Mouse (Mus musculus) embryonic facial prominence, embryonic 15.5 days (tissue): Measurements from ENCODE around the gene Chn1. TPM values are rescaled to one million over a fixed set of nuclear protein-coding genes. Genes with fewer than 3 reads are reported as not detected.

ENCODE experiments used
- ATAC-seq: fragments of 200-750 bp; cut with Nextera tagmentation; 2 replicates; pipeline ENCODE4 v1.8.0; 2017; ENCODE audit warnings: low read depth, moderate TSS enrichment; ENCODE audit not compliant: insufficient number of reproducible peaks, low FRiP score, low TSS enrichment
- H3K27ac ChIP-seq: fragments of 300-500 bp; sonication (generic); replicated peaks from 2 replicates; pipeline ENCODE4 v1.5.1; 2015; ENCODE audit warnings: mild to moderate bottlenecking, inconsistent platforms
- H3K27me3 ChIP-seq: fragments of 300-500 bp; sonication (generic); 2 replicates; pipeline ENCODE4 v1.6.1; 2015; ENCODE audit warnings: inconsistent platforms
- H3K36me3 ChIP-seq: fragments of 300-500 bp; sonication (generic); 2 replicates; pipeline ENCODE4 v1.6.1; 2015; ENCODE audit warnings: mild to moderate bottlenecking, inconsistent platforms
- H3K4me1 ChIP-seq: fragments of 300-500 bp; sonication (generic); 2 replicates; pipeline ENCODE4 v1.6.1; 2015; ENCODE audit warnings: inconsistent platforms
- H3K4me2 ChIP-seq: fragments of 300-500 bp; sonication (generic); replicated peaks from 2 replicates; pipeline ENCODE4 v1.6.1; 2015; ENCODE audit warnings: mild to moderate bottlenecking, inconsistent platforms
- H3K4me3 ChIP-seq: fragments of 300-500 bp; sonication (generic); replicated peaks from 2 replicates; pipeline ENCODE4 v1.5.1; 2015; ENCODE audit warnings: mild to moderate bottlenecking, inconsistent platforms
- H3K9ac ChIP-seq: fragments of 300-500 bp; sonication (generic); 2 replicates; pipeline ENCODE4 v1.6.1; 2015; ENCODE audit warnings: inconsistent platforms
- H3K9me3 ChIP-seq: fragments of 300-500 bp; sonication (generic); replicated peaks from 2 replicates; pipeline ENCODE4 v1.6.1; 2016; ENCODE audit warnings: inconsistent platforms
- WGBS: fragments of 180-500 bp; shearing (Covaris S2); methylation state at CpG from one replicate; pipeline ENCODE4 v1.1.7; 2015; 5-methylcytosine and 5-hydroxymethylcytosine counted together
- polyA plus RNA-seq: library from polyadenylated mRNA; unstranded; fragments of >200 nt; fragmentation: Nextera tagmentation; extraction: Ambion mirVana; gene quantifications from 2 replicates; pipeline ENCODE4 v1.2.1, GENCODE M21; 2015

Gene Chn1
- polyA plus RNA-seq, 1 experiment from 2014 or later, result 25.2 TPM

DNA sequence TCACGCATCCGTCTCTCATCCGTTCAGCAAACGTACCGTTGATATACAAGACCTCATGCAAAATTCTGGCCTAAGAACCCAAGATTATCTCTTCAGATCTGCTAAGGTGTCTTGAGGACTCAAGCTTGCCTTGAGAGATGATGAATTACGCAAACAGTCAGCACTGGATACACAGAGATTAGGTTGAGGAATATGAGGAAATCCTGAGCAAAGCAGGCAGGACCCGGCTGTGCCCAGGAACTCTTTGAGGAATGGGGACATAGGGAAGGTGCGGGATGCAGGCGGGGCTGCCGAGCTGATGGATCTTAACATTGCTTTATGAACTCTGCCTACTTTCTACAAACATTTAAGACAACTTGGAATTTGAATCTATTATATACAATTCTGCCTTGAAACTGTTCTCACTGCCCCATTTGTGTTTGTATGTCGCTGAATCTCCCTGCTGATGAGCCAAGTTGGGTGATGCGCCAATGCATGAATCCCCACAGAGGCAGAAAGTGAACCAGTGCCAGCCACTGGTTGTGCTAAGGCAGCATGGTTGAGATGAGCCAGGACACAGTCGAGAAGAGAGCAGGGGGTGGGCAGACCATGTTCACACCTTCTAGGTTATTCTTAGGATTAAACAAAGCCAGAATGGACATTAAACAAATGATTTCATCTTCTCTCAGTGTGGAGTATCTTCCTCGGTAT is 5.3 kb upstream of the Chn1 start:
- H3K4me2 ChIP-seq, result no peak overlapping the region
- no peak overlapping the region for H3K27ac ChIP-seq
- H3K27me3 ChIP-seq, result peaks cover 4% of the 10 kb centered on the region; the same call in 1 of the 2 replicates
- no peaks in the 10 kb centered on the region for H3K36me3 ChIP-seq
- no peak overlapping the region for H3K4me3 ChIP-seq
- 0 out of 2 replicates have a peak, but pooled peaks cover 3% of the 10 kb centered on the region for H3K4me1 ChIP-seq
- 71% methylated on average over 14 of the region's 14 CpGs for WGBS
- ATAC-seq, result no peak
- H3K9me3 ChIP-seq, result no peaks in the 10 kb centered on the region
- no peak overlapping the region for H3K9ac ChIP-seq

DNA sequence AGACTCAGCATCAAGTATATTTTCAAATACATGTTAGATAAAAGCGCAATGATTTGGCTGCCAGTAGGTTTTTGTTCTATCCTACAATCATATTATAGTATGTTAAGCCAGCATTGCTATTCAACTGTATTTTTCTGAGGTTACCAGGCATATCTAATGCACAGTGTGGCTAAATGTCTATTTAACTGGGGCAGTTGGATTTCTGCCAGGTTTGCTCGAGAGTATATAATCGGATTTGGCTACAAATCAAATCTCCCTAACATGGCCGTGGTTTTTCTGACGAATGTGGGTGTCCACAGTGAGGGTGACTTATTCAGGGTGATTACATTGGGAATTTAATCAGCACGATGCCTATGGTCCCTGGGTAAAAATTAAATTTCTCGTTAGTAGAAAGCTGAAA is 4.7 kb upstream of the Chn1 start:
- H3K4me3 ChIP-seq, result no peak overlapping the region
- H3K27me3 ChIP-seq, result peaks cover 4% of the 10 kb centered on the region; the same call in 1 of the 2 replicates
- ATAC-seq, result no peak
- WGBS, result 39% methylated on average over 7 of the region's 7 CpGs
- no peak overlapping the region for H3K27ac ChIP-seq
- no peak overlapping the region for H3K9ac ChIP-seq
- H3K9me3 ChIP-seq, result no peaks in the 10 kb centered on the region
- 0 out of 2 replicates have a peak, but pooled peaks cover 3% of the 10 kb centered on the region for H3K4me1 ChIP-seq
- H3K36me3 ChIP-seq, result no peaks in the 10 kb centered on the region
- no peak overlapping the region for H3K4me2 ChIP-seq

DNA sequence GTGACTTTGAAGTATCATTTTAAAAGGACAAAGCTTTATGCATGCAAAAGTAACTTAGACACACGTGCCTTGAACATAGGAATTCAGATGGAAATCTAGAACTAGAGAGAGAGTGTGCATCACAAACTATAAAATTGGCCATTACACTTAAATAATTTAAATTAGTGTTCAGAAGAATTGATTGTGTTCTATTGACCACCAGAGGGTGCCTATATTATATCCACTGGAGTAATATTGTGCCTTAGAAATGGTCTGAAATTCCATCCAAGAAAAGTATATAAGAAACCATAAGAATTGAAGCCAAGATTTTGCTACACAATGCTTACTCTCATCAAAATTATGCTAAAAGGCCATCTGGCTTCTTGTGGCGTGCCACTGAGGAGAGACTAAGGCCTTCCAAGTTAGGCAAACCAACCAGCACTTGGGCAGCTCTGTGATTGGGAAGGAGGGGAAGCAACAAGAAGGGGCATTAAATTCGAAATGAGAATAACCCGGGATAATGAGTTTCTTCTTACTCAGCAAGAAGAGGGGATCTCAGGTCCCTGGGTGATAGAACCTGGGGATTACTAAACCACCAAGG is 4.0 kb upstream of the Chn1 start:
- Histone ChIP-seq H3K27ac (no peak overlapping the region), H3K9ac (no peak overlapping the region), H3K9me3 (no peaks in the 10 kb centered on the region), H3K36me3 (no peaks in the 10 kb centered on the region), H3K4me2 (no peak overlapping the region), H3K27me3 (peaks cover 4% of the 10 kb centered on the region; the same call in 1 of the 2 replicates), H3K4me1 (0 out of 2 replicates have a peak, but pooled peaks cover 3% of the 10 kb centered on the region), H3K4me3 (no peak overlapping the region)
- WGBS, result 62% methylated on average over 4 of the region's 4 CpGs
- ATAC-seq, result no peak

DNA sequence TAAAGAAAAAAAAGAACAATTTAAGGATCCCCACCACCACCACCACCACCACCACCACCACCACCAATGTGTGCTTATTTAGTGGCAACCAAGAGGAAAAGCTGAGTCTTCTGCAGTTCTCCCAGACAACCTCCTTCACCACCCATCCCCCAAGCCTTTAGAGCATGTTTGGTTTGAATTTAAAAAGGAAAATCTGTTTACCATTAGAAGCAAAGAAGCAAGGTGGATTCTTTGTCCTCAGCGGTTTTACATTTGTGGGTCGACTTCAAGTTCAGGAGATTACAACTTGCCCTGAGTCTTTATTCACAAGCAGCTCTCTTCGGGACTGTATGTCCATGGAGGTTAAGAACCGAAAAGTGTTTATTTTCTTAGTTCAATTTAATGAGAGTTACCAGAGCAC is 1.8 kb upstream of the Chn1 start:
- no peak overlapping the region for H3K9ac ChIP-seq
- ATAC-seq, result no peak
- 15% methylated on average over 4 of the region's 4 CpGs for WGBS

DNA sequence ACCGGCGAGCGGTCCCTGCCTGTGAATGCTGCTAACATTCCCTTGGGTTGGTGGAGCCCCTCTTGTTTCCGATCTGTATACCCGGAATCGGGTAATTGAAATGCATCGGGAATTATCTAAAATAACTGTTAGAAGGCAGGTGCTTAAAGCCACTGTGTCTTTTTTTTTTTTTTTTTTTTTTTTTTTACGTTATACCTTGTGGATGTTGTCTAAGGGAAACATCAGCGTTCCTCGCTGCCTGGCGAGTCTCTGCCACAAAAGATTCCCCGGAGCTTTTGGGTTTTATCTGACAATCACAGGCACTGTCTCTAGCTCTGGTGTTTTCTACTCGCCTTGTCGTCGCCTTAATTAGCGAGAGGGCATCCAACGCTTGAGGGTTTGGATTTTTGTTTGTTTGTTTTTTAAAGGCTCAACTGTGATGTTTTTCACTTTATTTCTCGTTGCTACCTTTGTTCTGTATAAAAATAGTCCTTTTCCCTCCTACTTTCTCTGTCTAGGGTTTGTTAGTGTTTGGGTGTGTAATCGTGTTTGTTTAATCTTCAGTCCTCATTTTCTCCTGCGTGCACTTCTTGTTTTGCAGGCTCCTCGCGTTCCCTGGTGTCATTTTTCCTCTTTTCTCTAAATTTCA is 651 bp upstream of the Chn1 start:
- 0 out of 2 replicates have a peak, but pooled peaks cover 3% of the 10 kb centered on the region for H3K4me1 ChIP-seq
- no peaks in the 10 kb centered on the region for H3K9me3 ChIP-seq
- H3K27ac ChIP-seq, result no peak overlapping the region
- peak overlapping the region; percentile 60 for H3K4me3 ChIP-seq
- H3K36me3 ChIP-seq, result no peaks in the 10 kb centered on the region
- H3K27me3 ChIP-seq, result peaks cover 4% of the 10 kb centered on the region; the same call in 1 of the 2 replicates
- no peak for ATAC-seq
- peak overlapping the region; percentile 55 for H3K9ac ChIP-seq
- under 1% methylated on average over 22 of the region's 22 CpGs for WGBS
- H3K4me2 ChIP-seq, result peak overlapping the region; percentile 89

More for the DNA sequence above, 1.8 kb upstream of the Chn1 start:
- H3K4me2 ChIP-seq, result no peak overlapping the region
- peaks cover 4% of the 10 kb centered on the region; the same call in 1 of the 2 replicates for H3K27me3 ChIP-seq
- H3K4me1 ChIP-seq, result 0 out of 2 replicates have a peak, but pooled peaks cover 3% of the 10 kb centered on the region
- H3K27ac ChIP-seq, result no peak overlapping the region
- H3K9me3 ChIP-seq, result no peaks in the 10 kb centered on the region
- no peaks in the 10 kb centered on the region for H3K36me3 ChIP-seq
- H3K4me3 ChIP-seq, result no peak overlapping the region

DNA sequence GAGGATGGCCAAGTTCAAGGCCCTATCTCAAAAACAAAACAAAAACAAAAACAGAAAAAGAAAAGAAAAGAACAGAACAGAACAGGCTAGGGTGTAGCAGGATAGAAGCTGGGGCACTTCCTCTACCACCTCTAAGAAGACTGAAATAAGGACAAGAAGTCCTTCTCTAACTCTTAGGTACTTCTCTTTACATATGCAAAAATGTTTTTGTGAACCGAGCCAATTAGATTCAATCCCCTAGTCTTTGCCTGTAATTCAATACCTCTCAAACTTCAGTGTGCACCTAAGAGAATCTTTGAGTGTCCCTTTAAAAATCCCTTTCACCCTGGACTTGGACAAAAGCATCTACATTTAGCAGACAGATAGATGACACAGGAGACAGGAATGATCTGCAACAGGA is 2.2 kb downstream of the Chn1 start:
- H3K4me3 ChIP-seq, result no peak overlapping the region
- no peak for ATAC-seq

DNA sequence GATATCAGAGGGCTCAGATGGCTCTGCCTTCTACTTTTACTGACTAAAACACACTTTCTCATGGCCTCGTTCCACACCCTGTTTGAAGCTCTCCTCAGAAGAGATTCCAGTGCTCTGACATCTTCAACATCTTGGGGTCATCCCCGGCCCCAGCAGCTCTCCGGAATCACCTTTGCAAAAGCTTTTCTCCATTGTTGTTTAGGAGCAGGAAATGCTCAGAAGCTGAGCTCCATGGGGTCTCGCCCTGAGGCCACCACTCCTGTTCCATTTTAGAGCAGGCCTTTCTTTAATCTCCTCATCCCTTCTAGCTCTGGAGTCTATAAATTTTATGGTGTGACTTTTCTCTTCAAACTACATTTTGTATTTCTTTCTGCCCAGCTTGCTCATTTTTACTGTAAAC is 6.5 kb downstream of the Chn1 start:
- H3K27ac ChIP-seq, result no peak overlapping the region
- no peak overlapping the region for H3K9ac ChIP-seq
- no peaks in the 10 kb centered on the region for H3K27me3 ChIP-seq
- no peaks in the 10 kb centered on the region for H3K4me1 ChIP-seq
- no peaks in the 10 kb centered on the region for H3K36me3 ChIP-seq
- ATAC-seq, result no peak
- 46% methylated on average over 4 of the region's 4 CpGs for WGBS
- no peak overlapping the region for H3K4me2 ChIP-seq
- no peaks in the 10 kb centered on the region for H3K9me3 ChIP-seq
- no peak overlapping the region for H3K4me3 ChIP-seq

More for the DNA sequence above, 2.2 kb downstream of the Chn1 start:
- Histone ChIP-seq H3K9me3 (no peaks in the 10 kb centered on the region), H3K27ac (no peak overlapping the region), H3K9ac (no peak overlapping the region), H3K36me3 (no peaks in the 10 kb centered on the region), H3K4me2 (no peak overlapping the region), H3K4me1 (0 out of 2 replicates have a peak, but pooled peaks cover 3% of the 10 kb centered on the region), H3K27me3 (peaks cover 4% of the 10 kb centered on the region; the same call in 1 of the 2 replicates)
- WGBS, result 11% methylated on average over 1 of the region's 1 CpGs

DNA sequence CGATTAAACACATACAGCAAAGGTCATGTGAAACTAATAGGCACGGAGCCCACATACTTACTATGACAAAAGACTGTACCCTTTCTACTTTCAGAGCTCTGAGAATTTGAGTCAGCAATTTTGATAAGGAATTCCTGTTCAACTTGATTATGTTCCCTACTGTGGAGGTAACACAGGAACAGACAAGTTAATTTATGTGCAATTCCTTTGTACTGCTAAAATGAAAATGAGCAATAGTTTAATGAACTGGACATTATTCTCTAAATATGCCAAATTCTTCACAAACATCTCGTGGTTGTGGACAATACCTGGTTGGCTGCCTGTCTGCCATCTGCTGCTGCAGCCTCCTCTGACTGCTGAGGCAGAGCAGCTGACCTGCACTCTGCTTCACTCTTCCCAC is 11.6 kb downstream of the Chn1 start:
- WGBS, result 69% methylated on average over 3 of the region's 3 CpGs
- Histone ChIP-seq H3K9ac (no peak overlapping the region), H3K4me1 (no peaks in the 10 kb centered on the region), H3K27ac (no peak overlapping the region), H3K9me3 (no peaks in the 10 kb centered on the region), H3K4me3 (no peak overlapping the region), H3K4me2 (no peak overlapping the region), H3K27me3 (no peaks in the 10 kb centered on the region), H3K36me3 (no peaks in the 10 kb centered on the region)
- no peak for ATAC-seq

DNA sequence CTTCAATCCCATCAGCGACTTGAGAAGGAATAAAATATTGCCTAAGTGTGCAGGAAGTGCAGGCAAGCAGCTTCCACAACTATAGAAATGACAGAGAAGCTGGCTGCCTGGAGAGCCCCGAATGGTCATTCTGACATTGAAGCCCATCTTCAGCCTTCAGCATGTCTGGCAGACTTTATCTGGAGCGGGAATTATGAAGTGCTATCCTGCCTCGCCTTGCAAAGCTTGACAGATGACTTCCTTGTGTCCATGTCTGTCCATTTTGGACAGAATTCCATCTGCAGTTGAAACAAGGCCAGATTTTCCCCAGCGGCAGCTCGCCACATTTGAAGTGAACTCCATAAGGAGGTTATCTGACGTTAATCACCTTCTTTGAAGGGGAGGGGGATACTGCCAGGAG is 15.2 kb downstream of the Chn1 start:
- Histone ChIP-seq H3K4me2 (no peak overlapping the region), H3K36me3 (no peaks in the 10 kb centered on the region), H3K9ac (no peak overlapping the region), H3K9me3 (0 out of 2 replicates have a peak, but pooled peaks cover 5% of the 10 kb centered on the region), H3K4me3 (no peak overlapping the region), H3K27me3 (no peaks in the 10 kb centered on the region), H3K27ac (no peak overlapping the region), H3K4me1 (no peaks in the 10 kb centered on the region)
- WGBS, result 84% methylated on average over 7 of the region's 7 CpGs
- ATAC-seq, result no peak

DNA sequence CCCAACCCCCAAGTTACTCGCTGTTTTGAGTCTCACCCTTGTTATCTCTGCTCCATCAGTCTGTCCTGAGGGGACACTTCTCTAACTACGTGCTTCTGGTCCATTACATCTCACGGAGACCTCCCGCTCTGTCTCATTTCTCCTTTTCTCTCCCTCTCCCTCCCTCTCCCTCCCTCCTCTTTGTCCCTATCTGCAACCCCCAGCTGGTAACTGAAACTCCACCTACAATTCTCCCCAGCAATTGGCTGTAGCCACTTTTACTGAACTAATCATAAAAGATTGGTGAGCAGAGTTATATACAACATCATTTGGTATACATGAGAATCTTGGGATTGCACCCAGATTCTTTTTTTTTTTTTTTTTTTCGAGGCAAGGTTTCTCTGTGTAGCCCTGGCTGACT is 16.1 kb downstream of the Chn1 start:
- H3K9me3 ChIP-seq, result 0 out of 2 replicates have a peak, but pooled peaks cover 6% of the 10 kb centered on the region
- no peaks in the 10 kb centered on the region for H3K36me3 ChIP-seq
- no peak overlapping the region for H3K27ac ChIP-seq
- no peak overlapping the region for H3K9ac ChIP-seq
- ATAC-seq, result no peak
- H3K4me2 ChIP-seq, result no peak overlapping the region
- H3K27me3 ChIP-seq, result no peaks in the 10 kb centered on the region
- 69% methylated on average over 5 of the region's 5 CpGs for WGBS
- H3K4me3 ChIP-seq, result no peak overlapping the region
- no peaks in the 10 kb centered on the region for H3K4me1 ChIP-seq

DNA sequence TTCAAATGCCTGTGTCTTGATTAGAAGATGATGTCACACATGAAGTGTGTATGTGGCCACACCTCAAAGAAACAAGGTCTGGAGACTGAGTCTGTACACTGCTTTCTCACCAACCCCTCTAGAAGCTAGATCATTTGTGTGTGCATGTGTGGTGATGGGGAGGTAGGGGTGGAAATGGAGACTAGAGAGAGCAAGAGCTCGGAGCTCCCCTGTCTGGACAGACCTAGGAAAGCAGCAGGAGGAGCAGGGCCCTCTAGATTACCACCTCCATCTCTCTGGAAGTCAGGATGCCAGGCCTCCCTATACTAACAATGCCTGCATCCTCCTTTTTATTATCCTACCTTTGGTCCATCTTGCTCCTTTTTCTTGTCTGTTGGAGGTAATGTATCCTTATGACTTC is 27.8 kb downstream of the Chn1 start:
- ATAC-seq, result no peak; the same call in 1 of the 2 replicates

More for the DNA sequence above, 27.8 kb downstream of the Chn1 start:
- Histone ChIP-seq H3K4me3 (no peak overlapping the region), H3K9ac (no peak overlapping the region), H3K4me1 (peaks cover 6% of the 10 kb centered on the region; the same call in 1 of the 2 replicates), H3K4me2 (no peak overlapping the region), H3K27ac (no peak overlapping the region), H3K27me3 (no peaks in the 10 kb centered on the region), H3K9me3 (no peaks in the 10 kb centered on the region), H3K36me3 (no peaks in the 10 kb centered on the region)
- 83% methylated on average over 1 of the region's 1 CpGs for WGBS
